Mouse (Mus musculus) urinary bladder, postnatal 14 days (tissue): ENCODE data around the gene Csnk2b.

Experiments used
- DNase-seq: peaks from one replicate; pipeline ENCODE4 v3.0.0; 2021; ENCODE audit warnings: low spot score

Gene Csnk2b

DNA sequence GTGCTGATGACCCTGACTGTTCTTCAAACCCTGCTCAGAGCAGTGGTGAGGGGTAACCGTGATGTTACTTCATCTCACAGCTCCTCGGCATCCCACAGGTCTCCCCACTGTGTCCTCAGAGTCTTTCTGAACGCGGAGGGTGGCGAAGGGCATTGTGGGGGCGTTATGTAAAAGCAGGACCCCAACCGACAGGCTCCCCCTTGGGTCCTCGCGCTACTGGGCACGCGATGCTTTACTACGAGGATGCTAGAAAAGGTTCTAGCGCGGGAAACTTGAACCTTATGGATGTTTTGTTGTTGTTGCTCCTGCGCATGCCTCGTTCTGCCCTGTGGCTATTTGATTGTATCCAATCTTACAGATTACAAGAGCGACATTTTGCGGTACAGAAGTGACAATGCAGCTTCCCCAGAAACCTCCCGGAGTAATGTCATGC is at the start of gene Csnk2b:
Gene Csnk2b, minus strand, starts transcription at position 183 of the 433 bp plus-strand sequence.
- DNase-seq, result peak; percentile 42

DNA sequence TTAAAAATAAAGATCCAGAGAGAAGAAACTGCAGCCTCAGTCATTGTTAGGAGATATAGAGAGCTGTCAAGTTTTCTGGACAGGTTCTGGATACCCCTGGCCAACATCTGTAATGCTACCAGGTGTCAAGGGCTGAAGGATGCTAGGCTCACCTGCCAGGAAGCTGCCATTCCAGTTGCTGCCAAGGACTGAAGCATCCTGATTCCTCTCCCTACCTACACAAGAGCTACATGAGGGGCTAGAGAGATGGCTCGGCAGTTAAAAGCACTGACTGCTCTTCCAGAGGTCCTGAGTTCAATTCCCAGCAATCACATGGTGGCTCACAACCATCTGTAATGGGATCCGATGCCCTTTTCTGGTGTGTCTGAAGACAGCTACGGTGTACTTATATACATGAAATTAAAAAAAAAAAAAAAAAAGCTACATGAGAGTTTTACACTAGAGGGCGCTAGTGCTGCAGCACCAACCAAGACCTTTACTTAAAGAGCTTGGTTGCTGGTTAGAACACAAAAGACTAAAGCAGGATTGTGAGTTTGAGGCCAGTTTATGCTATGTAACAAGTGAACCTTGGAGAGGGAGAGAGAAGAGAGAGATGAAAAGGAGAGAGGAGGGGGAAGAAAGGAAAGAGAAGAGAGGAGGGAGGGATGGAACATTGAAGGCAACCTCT is 46.8 kb upstream of the Csnk2b start:
- DNase-seq, result no peak

DNA sequence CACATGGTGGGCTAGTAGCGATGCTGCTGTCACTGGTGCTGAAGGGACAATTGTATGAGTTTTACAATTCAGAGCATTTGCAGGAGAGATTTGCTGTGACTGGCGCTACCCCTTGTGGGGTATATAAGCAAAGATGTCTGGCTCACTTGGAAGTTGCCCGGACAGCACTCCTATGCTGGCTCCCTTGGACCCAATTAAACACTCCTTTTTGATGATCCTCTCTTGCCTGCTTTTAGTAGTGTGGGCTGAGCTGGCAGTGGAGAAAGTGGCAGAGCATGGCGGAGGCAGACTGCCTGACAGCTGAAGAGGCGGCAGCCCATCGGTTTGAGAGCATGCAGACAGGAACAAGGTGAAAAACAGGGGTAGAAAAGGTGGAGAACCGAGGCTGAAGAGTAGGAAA is 45.9 kb upstream of the Csnk2b start:
- DNase-seq, result no peak

DNA sequence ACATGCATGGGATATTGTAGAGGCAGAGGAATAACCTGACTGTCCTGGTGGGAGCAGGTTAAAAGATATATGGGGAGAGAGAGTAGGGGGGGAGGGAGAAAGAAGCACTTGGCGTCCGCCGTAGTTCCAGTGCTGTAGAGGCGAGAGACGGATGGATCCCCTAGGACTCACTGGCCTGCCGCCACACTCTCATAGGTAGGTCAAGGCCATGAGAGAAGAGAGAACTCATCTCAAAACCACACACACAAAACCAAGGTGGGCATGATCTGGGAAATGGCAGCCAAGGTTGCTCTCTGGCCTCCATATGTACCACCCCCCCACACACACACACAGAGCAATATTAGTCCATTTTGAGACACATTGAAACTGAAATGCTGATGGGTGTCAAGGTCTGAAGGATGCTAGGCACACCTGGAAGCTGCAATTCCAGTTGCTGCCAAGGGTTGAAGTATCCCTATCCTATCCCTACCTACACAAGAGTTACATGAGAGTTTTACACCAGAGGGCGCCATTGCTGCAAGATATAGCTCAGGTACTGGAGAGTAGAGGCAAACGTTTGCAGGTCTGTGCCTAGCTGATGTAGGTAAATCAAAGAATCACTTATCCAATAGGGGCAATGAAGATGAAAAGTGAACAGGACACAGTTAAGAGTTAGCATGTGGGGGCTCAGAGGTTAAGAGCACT is 44.6 kb upstream of the Csnk2b start:
- DNase-seq, result peak; percentile 78

DNA sequence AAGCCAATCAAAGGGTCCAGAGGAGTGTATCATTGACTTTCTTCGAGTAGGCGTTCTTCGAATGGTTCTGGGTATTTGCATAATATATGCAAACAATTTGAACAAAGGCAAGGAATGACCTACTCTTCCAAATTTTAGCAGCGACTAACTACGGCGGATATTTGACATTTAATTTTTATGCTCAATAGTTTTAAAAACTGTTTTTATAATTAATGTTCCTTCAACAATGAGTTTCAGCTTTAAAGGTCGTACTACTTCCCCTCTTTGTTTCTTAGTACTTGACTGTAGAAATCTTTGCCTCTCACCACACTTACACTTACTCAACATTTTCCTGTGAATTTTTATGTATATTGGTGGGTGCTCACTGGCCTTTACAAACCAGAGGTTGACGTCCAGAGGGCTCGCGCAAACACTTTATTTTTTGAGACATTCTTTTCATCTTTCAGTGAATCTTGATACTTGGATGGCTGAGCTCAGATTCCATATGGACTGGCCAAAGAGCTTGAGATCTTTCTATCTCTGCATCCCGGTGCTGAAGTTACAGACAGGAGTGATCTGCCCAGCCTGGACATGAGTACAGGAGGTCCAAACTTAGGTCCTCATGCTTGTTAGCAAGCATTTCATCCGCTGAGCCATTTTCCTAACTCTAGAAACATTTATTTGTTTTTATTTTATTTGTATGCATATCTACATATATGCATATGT is 43.8 kb upstream of the Csnk2b start:
- no peak for DNase-seq

DNA sequence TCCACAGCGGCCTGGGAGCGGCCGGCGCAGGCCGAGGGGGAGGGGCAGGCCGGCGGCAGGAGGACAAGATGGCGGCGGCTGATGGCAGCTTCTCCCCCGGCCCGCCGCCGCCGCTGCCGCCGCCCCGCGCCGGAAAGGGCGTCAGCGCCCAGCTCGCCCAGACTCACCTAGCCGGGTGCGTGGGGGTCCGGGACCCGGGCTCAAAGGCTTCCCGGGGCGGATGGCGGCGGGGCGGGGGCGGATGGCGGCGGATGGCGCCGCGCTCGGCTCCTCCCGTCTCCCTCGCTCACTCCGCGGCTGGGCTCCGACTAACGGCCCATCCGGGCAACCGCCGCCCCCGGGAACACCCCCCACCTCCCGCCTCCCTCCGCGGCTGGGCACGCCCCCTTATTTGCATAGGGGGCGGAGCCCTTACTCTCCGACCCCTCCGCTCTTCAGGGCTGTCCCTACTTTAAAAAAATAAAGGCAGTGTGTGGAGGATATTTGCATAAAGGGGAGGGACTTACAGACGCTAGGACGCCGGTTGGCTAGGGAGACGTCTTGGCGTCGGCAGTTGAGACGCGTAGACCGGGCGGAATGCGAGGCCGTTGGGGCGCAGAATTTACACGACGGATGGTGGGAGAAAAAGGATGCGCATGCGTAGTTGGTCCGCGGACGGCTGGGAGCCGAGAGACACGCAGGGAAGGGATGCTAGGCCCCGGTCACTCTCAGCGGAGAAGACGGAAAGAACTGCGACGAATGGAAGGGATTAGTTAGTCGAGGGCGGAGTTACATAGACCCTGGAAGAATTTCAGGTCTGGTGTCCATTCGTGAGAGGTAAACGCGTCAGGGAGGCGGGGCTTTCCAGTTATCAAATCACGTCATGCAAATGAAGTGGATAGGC is 43.0 kb upstream of the Csnk2b start, which contains the start of gene Prrc2a:
Gene Prrc2a, minus strand, starts transcription at position 330 of the 883 bp plus-strand sequence.
- peak; percentile 98 for DNase-seq

DNA sequence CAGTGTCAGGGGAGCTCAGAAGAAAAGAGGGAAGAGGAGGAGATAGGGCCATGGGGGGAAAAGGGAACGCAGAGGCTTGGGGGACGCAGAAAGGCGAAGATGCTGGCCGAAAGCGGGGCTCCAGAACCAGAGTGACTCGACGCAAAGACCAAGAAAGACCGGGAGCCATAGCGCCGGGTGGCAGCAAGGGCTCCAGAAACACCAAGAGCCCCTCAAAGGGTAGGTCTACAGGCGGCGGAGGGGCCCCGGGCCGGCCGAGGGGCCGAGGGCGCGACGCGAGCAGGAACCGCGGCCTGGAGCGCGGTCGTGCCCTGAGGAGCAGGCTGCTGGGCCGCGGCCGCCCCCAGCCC is 42.3 kb upstream of the Csnk2b start:
- no peak for DNase-seq

DNA sequence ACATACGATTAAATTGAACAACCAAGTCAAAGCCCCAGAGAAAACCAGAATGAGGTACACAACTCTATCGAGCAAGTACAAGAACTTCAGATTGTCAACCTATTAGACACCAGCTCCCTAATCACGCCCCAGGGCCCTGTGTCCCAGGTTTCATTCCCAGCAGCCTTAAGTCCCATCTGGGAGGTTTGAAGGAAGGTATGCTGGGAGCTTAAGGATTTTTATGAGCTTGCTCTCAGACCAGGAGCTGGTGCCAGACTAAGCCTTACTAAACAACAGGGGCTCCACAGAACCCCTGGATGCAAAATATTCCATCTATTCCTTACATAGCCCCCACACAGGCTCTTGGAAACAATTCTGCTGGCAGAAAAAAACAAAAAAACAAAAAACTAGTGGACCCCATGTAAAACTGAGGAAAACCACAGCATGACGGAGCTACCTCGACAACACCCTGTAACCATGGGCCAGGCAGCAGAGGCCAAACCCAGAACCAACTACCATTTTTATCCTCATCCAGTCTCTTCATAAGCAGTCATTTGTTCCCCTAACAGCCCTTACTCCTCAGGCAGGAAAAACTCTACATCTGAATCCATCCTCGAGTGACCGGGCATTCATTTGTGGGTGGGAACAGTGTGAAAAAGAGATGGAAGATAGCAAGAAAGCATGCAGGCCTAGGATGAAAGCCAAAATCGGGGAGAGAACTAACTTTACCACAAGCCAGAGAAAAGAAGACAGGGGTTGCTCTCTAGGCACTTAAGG is 41.7 kb upstream of the Csnk2b start:
- no peak for DNase-seq

DNA sequence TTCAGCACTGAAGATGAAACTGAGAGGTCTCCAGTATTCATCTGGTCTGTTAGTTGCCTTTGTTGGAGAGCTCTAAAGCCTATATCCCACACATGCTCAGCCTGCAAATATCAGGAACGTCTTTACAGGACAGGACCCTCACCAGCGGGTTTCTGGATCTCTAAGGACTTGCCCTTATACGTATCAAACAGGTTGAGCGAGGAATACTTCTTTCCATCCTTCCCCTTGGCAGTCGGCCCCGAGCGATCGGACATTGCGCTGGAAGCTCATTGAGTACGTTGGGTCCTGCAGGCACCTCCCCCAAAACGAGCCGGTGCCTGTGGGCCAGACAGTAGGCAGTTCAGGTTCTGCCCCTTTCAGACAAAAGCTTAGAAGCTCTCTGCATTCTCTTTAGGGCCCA is 40.9 kb upstream of the Csnk2b start:
- peak; percentile 69 for DNase-seq

DNA sequence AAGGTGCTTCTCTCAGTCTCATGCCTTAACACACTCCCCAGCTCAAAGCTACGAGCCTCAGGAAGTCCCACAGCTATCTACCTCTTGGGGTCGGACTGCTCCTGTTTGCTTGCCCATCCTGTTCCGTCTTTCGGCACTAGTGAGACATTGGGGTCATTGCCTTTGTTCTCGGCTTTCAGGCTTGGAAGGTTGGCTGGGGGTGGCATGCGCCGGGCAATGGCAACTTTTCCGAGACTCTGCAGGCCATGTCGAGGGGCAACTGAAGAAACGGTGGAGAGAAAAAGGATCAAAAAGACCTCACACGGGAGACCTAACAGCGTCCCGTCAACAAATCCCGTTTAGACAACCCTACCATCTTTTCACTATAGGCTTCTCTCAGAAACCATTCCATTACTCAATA is 40.3 kb upstream of the Csnk2b start:
- no peak for DNase-seq

DNA sequence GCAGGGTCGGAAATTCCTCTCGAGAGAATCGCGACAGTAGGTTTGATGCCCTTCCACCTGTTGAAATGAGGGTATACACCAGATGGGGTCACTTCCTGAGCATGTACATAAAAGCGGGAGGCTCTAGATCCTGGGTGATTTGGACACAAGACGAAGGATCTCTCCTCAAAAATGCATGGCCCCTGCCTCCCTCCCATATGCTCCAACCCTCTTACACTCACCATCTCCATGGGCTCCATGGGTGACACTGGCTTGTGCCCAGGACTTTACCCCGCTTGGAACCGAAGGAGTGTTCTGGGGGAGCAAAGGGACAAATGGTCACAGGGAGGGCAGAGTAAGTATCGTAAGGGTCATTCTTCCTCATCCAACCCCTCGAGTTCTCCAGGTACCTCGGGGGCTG is 39.6 kb upstream of the Csnk2b start:
- no peak for DNase-seq

DNA sequence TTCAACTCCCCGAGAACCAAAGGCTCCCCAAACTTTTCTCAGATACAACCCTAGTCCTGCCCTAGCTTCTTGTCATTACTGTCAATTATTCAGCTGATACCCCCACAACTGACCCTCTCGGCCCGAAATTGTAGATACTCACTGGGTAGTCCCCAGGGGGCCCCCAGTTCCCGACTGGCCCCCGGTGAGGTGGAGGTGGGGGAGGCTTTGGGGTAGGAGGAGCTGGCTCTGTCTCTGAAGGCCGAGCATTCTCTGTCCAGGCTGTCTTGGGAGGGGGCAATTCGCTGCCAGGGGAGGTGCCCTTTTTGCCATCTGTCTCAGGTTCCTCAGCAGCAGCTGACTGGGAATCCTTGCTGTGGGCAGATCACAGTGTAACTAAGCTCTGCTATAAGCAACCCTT is 37.8 kb upstream of the Csnk2b start:
- no peak for DNase-seq

DNA sequence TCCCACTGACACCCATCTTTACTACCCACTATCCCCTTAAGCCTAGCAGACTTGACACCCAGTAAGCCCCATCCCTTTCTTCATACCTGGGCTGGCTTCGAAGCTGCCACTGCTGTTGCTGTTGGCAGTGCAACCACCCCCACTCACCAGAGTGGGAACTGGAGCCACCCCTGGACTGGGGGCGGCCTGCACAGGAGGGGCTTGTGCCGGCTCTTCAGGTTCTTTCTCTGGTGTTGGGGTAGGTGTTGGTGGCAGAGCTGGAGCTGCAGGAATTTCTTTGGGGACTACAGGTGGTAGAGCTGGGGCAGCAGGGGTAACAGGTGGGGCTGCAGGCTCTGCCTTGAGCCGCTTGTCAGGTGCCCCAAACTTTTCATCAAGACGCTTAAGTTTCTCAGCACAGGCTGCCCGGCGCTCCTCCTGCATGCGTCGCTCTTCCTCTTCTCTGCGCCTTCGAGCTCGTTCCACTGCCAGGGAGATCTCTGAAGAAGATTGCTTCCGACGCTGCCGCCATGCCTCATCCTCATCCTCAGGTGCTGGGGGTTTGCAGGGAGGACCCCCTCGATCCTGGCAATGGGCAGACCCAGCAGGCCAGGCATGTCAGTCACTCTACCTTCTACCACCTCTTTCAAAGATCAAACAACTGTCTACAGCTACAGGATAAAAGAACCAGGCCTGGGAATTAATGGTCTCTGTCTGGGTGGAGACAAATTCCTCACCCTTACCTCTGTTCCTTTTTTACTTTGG is 37.2 kb upstream of the Csnk2b start:
- no peak for DNase-seq

DNA sequence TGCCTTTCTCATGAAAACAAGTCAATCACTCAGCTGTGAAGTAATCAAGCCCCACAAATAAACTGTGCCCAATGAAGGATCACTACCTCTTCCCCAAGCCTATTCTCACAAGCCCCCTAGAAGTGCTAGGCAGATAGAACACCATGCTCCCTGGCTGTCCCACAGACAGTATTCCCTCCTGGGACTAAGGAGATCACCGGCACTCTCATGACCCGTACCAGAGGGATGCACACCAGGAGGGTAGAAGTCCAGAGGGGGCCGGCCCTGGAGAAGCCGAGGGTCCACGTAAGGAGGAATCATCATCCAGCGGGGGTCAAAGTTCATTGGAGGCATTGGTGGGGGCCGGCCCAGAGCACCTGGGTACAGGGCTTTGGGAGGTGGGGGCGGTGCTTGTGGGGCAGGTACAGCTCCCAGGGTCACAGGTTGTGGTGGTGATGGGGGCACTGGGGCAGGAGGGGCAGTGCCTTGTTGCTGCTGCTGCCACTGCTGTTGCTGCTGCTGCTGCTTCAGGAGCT is 35.9 kb upstream of the Csnk2b start:
- no peak for DNase-seq

DNA sequence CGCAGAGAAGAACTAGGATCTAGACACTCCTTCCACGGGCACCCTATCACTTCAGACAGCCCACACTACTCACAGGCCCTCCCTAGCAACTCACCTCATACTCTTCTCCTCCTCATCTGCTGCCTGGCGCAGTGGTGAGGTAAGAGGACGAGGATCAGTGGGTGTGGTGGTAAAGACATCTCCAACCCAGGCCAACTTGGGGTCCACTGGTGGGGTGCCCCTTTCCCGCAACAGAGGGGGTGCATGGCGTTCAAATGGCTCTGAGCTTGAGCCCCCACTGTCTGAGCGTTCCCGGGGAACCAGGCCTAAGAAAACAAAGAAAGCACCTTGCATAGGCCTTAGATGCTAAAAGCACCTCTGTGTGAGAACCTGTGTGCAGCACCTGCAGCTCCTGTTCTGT is 35.4 kb upstream of the Csnk2b start:
- DNase-seq, result no peak

DNA sequence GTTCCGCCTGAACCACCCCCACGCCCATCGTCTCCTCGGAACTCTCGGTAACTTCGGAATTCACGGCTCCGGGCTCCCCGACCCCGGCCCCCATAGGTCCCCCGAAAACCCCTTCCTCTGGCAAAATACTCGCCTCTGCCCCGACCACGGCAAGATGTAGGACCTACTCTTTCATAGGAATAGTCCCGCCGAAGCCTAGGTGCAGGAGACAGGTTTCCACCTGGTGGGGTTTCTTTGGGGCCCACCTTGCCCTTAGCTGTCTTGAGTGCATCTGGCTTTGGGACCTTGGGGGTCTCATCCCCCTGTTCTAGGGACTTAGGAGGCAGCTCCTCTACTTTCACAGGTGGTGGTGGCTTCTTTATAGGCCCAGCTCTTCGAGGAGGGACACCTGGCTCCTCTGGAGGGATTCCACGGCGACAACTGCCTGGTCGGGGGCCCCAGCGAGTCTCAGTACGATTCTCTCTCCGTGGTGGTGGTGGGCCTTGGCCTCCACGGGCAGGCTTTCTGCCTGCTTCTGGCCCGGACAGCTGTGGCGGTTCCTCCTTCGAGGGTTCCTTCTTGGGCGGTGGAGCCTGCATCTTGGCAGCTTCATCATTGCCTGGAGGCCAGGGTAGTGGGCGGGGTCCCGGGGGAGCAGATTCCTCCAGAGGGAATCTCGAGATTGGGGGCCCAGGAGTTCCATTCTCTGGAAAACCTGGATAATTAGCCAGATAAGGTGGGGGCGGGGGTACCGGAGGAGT is 34.8 kb upstream of the Csnk2b start:
- DNase-seq, result no peak

DNA sequence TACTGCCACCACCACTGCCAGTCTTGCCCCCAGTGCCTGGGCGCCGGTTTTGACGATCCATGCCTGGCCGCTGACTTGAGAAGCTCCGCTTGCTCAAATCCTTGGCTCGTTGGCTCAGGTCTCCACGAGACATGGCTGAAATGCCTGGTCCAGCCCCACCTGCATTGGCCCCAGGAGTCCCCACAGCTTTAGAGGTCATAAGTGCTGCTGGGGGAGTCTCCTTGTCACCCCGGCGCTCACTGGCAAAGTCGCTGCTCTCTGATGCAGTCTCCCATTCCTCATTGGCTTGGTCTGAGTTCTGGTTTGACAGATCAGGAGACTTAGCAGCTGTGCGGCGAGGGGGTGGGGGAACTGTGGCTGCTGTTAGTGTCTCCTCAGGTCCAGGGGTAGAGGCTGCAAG is 33.6 kb upstream of the Csnk2b start:
- DNase-seq, result no peak

DNA sequence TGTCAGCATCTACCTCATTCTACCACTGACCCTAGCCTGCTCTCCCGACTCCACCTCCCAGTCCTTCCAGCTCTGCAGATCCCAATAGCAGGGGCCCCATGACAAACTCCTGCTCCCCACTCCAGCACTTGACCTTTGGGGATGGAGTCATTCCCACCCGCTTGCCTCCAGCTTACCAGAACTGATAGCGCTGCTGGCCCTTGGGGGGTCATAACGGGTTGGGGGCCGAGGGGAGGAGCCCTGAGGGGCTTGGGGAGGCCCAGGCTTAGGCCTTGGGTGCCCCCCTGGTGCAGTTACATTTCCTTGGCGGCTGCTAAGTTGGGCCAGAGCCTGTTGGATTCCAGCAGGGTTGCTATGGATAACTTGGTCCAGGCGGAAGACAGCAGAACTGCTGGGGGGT is 32.8 kb upstream of the Csnk2b start:
- no peak for DNase-seq

DNA sequence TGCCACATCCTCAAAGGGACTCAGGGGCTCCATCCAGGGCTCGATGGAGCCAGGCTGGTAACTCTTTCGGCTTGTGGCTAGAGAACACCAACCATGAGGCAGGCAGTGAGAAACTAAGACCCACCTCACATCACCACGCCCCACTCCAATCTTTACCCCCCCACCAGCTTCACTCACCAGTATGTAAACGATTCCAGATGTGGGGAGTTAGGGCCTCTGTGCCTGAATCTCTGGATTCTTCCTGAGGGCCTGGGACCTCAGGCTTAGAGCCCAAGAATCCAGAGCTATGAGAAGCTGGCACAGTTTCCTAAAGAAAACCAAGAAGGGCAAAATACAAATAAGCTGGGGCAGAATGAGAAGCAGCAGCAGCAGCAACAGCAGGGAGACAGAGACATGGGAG is 32.1 kb upstream of the Csnk2b start:
- DNase-seq, result no peak

DNA sequence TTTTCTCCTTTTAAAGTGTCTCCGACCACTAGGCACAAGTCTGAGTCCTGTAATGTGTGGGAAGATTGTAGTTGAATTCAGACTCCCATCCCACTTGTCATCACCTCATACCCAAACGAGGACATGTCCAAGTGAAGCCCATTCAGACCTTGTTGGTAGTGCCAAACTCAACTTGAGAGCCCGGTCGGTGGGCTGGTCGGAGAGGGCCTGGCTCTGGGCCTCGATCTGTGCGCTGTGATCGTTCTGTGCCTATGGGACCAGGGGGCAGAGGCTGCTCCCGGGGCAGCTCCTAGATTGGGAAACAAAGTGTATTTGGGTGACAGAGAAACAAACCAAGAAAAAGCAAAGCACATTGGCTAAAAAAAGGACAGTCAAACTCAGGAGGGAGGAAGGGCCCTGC is 31.2 kb upstream of the Csnk2b start:
- DNase-seq, result no peak
